Mouse (Mus musculus) hindbrain, embryonic 14.5 days (tissue): ENCODE measurements around the gene Klhl40. TPM values are rescaled to one million over a fixed set of nuclear protein-coding genes. Genes with fewer than 3 reads are reported as not detected.
A peak's percentile ranks its signal among the peaks of the same experiment; 100 is the strongest.

Experiments
- ATAC-seq: fragments of 200-750 bp; cut with Nextera tagmentation; 2 replicates; pipeline ENCODE4 v1.8.0; 2017; ENCODE audit warnings: moderate number of reproducible peaks, mild to moderate bottlenecking, moderate TSS enrichment, moderate library complexity; ENCODE audit not compliant: low FRiP score
- DNase-seq: peaks from one replicate; pipeline ENCODE4 v3.0.0-alpha.2; 2015; ENCODE audit warnings: low spot score
- H3K27ac ChIP-seq: fragments of 300-500 bp; sonication (generic); 2 replicates; pipeline ENCODE4 v1.5.1; 2014; ENCODE audit warnings: mild to moderate bottlenecking, moderate library complexity
- H3K27me3 ChIP-seq: fragments of 300-500 bp; sonication (generic); 2 replicates; pipeline ENCODE4 v1.6.1; 2014; ENCODE audit warnings: mild to moderate bottlenecking, low read length, mixed read lengths; ENCODE audit not compliant: control insufficient read depth, insufficient read depth
- H3K36me3 ChIP-seq: fragments of 300-500 bp; sonication (generic); replicated peaks from 2 replicates; pipeline ENCODE4 v1.6.1; 2014; ENCODE audit not compliant: control insufficient read depth, insufficient read depth
- H3K4me1 ChIP-seq: fragments of 300-500 bp; sonication (generic); replicated peaks from 2 replicates; pipeline ENCODE4 v1.6.1; 2014; ENCODE audit warnings: antibody characterized with exemption, low read length, mixed read lengths; ENCODE audit not compliant: control insufficient read depth, insufficient read depth
- H3K4me2 ChIP-seq: fragments of 300-500 bp; sonication (generic); replicated peaks from 2 replicates; pipeline ENCODE4 v1.6.1; 2014; ENCODE audit warnings: mild to moderate bottlenecking, moderate library complexity
- H3K4me3 ChIP-seq: fragments of 300-500 bp; sonication (generic); replicated peaks from 2 replicates; pipeline ENCODE4 v1.5.1; 2014; ENCODE audit warnings: mild to moderate bottlenecking, low read length
- H3K9ac ChIP-seq: fragments of 300-500 bp; sonication (generic); 2 replicates; pipeline ENCODE4 v1.6.1; 2014
- H3K9me3 ChIP-seq: fragments of 300-500 bp; sonication (generic); 2 replicates; pipeline ENCODE4 v1.6.1; 2016; ENCODE audit warnings: low read length; ENCODE audit not compliant: control insufficient read depth
- WGBS: fragments of 180-500 bp; shearing (Covaris S2); extraction: QIAGEN DNeasy Blood & Tissue Kit; methylation state at CpG from one replicate; pipeline ENCODE4 v1.1.7; 2014; 5-methylcytosine and 5-hydroxymethylcytosine counted together
- polyA plus RNA-seq: library from polyadenylated mRNA; unstranded; fragments of >200 nt; fragmentation: Nextera tagmentation; extraction: Ambion mirVana; gene quantifications from 2 replicates; pipeline ENCODE4 v1.2.1, GENCODE M21; 2014

Klhl40 gene
- polyA plus RNA-seq, 1 experiment from 2014 or later, result 2.3 TPM

- H3K36me3 ChIP-seq, result no peaks in the 10 kb centered on the region
- H3K9ac ChIP-seq, result no peak overlapping the region
- no peaks in the 10 kb centered on the region for H3K27me3 ChIP-seq
- H3K4me2 ChIP-seq, result no peak overlapping the region
- ATAC-seq, result no peak
- H3K9me3 ChIP-seq, result no peaks in the 10 kb centered on the region
- peaks cover 10% of the 10 kb centered on the region; the same call in 1 of the 2 replicates for H3K4me1 ChIP-seq
- no peak for DNase-seq
- peak overlapping the region; percentile 20; the same call in 1 of the 2 replicates for H3K27ac ChIP-seq
- WGBS, result 80% methylated on average over 9 of the region's 9 CpGs
- no peak overlapping the region for H3K4me3 ChIP-seq
Observed at GRCm38 (mm10) chr9:121819073-121819770, 41.8 kb downstream of the Klhl40 start.

DNA sequence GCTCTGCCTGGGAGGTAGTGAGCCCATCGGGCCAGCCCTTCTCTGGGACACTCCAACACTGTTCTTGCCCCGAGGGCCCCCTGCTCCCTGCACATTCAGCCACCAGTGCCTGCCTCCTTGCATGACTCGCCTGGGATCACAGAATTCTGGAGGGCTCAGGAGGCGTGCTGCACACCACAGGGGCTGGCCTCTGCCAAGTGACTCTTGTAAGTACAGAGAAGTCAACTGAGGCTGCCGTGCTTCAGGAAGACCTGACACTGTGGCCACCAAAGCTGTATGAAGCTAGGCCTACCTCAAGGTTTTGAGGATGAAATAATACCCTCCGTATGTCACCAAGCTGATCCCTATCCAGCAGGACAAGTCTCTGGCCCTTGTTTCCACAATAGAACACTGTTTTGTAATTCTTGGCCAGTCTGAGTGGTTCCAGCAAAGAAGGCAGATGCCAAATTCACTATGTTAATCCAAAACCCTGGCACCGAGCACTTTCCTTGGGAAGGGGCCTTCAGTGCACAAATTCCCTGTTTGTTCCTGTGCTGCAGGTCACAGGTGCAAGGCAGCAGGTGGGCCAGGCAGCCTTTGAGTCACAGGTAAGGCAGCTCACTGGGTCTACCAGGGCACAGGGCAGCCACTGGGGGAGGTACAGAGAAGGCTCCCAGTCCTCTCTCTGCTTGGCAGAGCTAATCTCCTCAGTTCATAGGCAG lies 42.5 kb downstream of the Klhl40 start:
- peak overlapping the region; percentile 20; the same call in 1 of the 2 replicates for H3K27ac ChIP-seq
- ATAC-seq, result no peak

GRCm38 (mm10) chr9:121820765-121821164 lies 43.4 kb downstream of the Klhl40 start:
- 71% methylated on average over 5 of the region's 5 CpGs for WGBS
- Histone ChIP-seq H3K36me3 (no peaks in the 10 kb centered on the region), H3K27me3 (no peaks in the 10 kb centered on the region), H3K4me3 (no peak overlapping the region), H3K4me1 (peaks cover 10% of the 10 kb centered on the region; the same call in 1 of the 2 replicates), H3K4me2 (no peak overlapping the region), H3K27ac (no peak overlapping the region), H3K9ac (no peak overlapping the region), H3K9me3 (no peaks in the 10 kb centered on the region)
- DNase-seq (no peak), ATAC-seq (no peak)

More for the DNA sequence above, 42.5 kb downstream of the Klhl40 start:
- no peak for DNase-seq
- Histone ChIP-seq H3K9me3 (no peaks in the 10 kb centered on the region), H3K4me3 (no peak overlapping the region), H3K27me3 (no peaks in the 10 kb centered on the region), H3K36me3 (no peaks in the 10 kb centered on the region), H3K4me2 (no peak overlapping the region), H3K9ac (no peak overlapping the region), H3K4me1 (peaks cover 10% of the 10 kb centered on the region; the same call in 1 of the 2 replicates)
- WGBS, result 48% methylated on average over 7 of the region's 7 CpGs

- Histone ChIP-seq H3K4me1 (peaks cover 10% of the 10 kb centered on the region; the same call in 1 of the 2 replicates), H3K36me3 (no peaks in the 10 kb centered on the region), H3K4me3 (no peak overlapping the region), H3K27me3 (no peaks in the 10 kb centered on the region), H3K9me3 (no peaks in the 10 kb centered on the region), H3K27ac (peak overlapping the region; percentile 70), H3K9ac (0 out of 2 replicates have a peak overlapping the region, but pooled peaks have one; percentile 20), H3K4me2 (no peak overlapping the region)
- 44% methylated on average over 6 of the region's 6 CpGs for WGBS
- DNase-seq (peak; percentile 44), ATAC-seq (peak; percentile 79)
Observed at GRCm38 (mm10) chr9:121822585-121822991, 45.2 kb downstream of the Klhl40 start.

- Histone ChIP-seq H3K27ac (peak overlapping the region; percentile 70), H3K4me1 (peaks cover 10% of the 10 kb centered on the region; the same call in 1 of the 2 replicates), H3K36me3 (no peaks in the 10 kb centered on the region), H3K9me3 (no peaks in the 10 kb centered on the region), H3K4me2 (no peak overlapping the region), H3K27me3 (no peaks in the 10 kb centered on the region), H3K9ac (no peak overlapping the region), H3K4me3 (no peak overlapping the region)
- ATAC-seq (peak; percentile 32), DNase-seq (no peak)
- WGBS, result 83% methylated on average over 1 of the region's 1 CpGs
Observed at GRCm38 (mm10) chr9:121823051-121823450, 45.6 kb downstream of the Klhl40 start.

DNA sequence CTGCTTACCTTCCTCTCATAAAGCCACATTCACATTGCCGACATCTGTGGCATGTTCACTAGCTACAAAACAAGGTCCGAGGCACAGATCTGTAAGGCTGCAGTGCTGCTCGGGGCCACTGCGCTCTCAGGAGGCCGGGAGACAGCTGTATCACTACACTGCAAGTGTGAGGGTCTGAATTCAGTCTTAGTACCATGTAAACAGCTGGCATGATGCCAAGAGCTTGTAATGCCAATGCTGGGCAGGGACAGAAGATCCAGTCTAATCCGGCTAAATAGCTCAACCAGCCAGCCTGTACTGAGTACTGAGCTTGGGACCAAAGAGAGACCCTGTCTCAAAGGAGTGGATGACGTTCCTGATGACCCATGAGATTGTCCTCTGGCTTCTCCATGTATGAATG lies 46.6 kb downstream of the Klhl40 start:
- Histone ChIP-seq H3K27me3 (no peaks in the 10 kb centered on the region), H3K9ac (no peak overlapping the region), H3K27ac (no peak overlapping the region), H3K4me3 (no peak overlapping the region), H3K36me3 (no peaks in the 10 kb centered on the region), H3K4me2 (no peak overlapping the region), H3K4me1 (peaks cover 10% of the 10 kb centered on the region; the same call in 1 of the 2 replicates), H3K9me3 (no peaks in the 10 kb centered on the region)
- WGBS, result 61% methylated on average over 7 of the region's 7 CpGs
- DNase-seq, result peak; percentile 45
- ATAC-seq, result peak; percentile 38; the same call in 1 of the 2 replicates

DNA sequence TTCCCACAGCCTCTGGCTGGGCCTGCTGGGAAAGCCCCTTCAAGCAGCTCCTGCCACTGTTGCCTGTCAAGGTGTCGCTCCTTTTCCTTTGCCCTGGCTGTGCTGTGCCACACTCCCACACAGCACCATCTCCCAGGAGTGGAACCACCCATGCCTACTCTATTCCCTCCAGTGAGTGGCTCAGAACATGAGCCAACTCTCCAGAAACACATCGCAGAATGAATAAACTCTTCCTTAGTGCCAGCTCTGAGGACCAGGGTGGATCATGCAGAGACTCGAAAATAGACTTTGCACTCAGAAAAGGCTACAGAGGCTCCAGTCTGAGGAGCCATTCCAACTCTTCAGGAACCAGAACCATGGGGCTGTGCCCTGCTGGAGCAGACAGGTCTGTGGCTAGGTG lies 48.9 kb downstream of the Klhl40 start:
- no peaks in the 10 kb centered on the region for H3K9me3 ChIP-seq
- H3K4me2 ChIP-seq, result no peak overlapping the region
- H3K4me1 ChIP-seq, result peaks cover 4% of the 10 kb centered on the region; the same call in 1 of the 2 replicates
- no peak overlapping the region for H3K27ac ChIP-seq
- H3K4me3 ChIP-seq, result no peak overlapping the region
- 94% methylated on average over 3 of the region's 3 CpGs for WGBS
- DNase-seq, result no peak
- no peaks in the 10 kb centered on the region for H3K36me3 ChIP-seq
- no peaks in the 10 kb centered on the region for H3K27me3 ChIP-seq
- no peak for ATAC-seq
- H3K9ac ChIP-seq, result no peak overlapping the region

DNA sequence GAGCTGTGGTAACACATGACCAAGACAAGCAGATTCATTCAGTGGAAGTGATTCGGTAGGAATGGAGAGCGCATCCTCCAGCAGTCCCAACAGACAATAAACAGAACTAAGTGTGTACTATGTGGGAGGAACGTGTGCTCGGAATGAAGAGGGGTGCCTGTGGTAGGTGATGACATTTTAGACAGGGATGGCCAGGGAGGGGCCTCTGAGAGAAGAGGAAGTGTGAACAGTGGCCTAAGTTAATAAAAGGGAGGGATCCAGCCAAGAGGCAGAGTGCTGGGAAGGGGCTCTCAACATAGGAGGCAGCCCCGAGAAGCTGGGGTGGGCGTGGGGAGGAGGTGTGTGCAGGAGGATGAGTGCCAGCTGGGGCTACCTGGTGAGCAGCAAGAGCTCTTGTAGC lies 50.9 kb downstream of the Klhl40 start:
- Histone ChIP-seq H3K27ac (no peak overlapping the region), H3K4me3 (no peak overlapping the region), H3K4me1 (no peaks in the 10 kb centered on the region; the same call in 1 of the 2 replicates), H3K36me3 (no peaks in the 10 kb centered on the region), H3K9me3 (no peaks in the 10 kb centered on the region), H3K4me2 (no peak overlapping the region), H3K9ac (no peak overlapping the region), H3K27me3 (no peaks in the 10 kb centered on the region)
- ATAC-seq (no peak), DNase-seq (no peak)
- WGBS, result 83% methylated on average over 6 of the region's 6 CpGs

DNA sequence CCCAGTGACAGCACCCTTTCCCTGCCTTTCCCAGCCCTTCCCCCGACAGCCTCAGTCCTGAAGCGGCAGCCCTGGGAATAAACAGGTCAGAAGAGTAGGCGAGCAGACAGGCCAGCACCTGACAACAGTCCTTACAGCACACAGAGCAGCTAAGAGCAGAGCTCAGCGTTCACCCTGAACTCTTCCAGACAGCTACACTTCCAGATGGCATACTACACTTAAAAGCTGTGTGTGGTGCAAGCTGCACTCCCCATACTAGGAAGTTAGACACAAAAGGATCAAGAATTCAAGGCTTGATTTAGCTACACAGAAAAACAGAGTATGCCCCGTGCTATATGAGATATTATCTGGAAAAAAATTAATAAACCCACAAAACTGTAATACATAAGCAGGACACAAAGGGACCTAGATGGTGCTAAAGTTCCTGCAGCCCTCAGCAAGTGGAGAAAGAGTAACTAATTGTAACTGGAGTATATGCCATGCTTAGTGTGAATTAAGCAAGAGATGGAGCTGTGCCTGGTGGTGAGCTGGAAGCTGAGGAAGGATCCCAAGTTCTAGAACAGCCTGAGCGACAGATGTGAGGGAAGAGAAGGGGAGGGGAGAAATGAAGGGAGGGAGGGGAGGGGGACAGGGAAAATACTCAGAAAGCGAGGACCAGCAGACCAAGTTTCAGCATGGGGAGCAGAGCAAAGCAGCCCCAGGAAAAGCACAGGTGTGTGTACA lies 52.0 kb downstream of the Klhl40 start:
- Histone ChIP-seq H3K9me3 (no peaks in the 10 kb centered on the region), H3K36me3 (no peaks in the 10 kb centered on the region), H3K4me1 (no peaks in the 10 kb centered on the region), H3K4me2 (no peak overlapping the region), H3K4me3 (no peak overlapping the region), H3K9ac (no peak overlapping the region), H3K27ac (no peak overlapping the region), H3K27me3 (no peaks in the 10 kb centered on the region)
- ATAC-seq (no peak), DNase-seq (no peak)
- 77% methylated on average over 7 of the region's 7 CpGs for WGBS
